Mouse (Mus musculus) liver, embryonic 16.5 days (tissue): ENCODE data around the gene Carf. TPM values are rescaled to one million over a fixed set of nuclear protein-coding genes. Genes with fewer than 3 reads are reported as not detected.

ENCODE experiments used
- ATAC-seq: fragments of 200-750 bp; cut with Nextera tagmentation; 2 replicates; pipeline ENCODE4 v1.8.0; 2017; ENCODE audit warnings: low read depth, mild to moderate bottlenecking, moderate number of reproducible peaks, moderate library complexity
- H3K27ac ChIP-seq: fragments of 300-500 bp; sonication (generic); 2 replicates; pipeline ENCODE4 v1.5.1; 2014; ENCODE audit warnings: mild to moderate bottlenecking, low read length
- H3K27me3 ChIP-seq: fragments of 300-500 bp; sonication (generic); 2 replicates; pipeline ENCODE4 v1.6.1; 2014; ENCODE audit warnings: low read depth, low read length, mixed read lengths; ENCODE audit not compliant: control insufficient read depth, insufficient read depth
- H3K36me3 ChIP-seq: fragments of 300-500 bp; sonication (generic); 2 replicates; pipeline ENCODE4 v1.6.1; 2014; ENCODE audit warnings: mild to moderate bottlenecking; ENCODE audit not compliant: control insufficient read depth, insufficient read depth
- H3K4me1 ChIP-seq: fragments of 300-500 bp; sonication (generic); 2 replicates; pipeline ENCODE4 v1.6.1; 2014; ENCODE audit warnings: low read depth, low read length, mixed read lengths; ENCODE audit not compliant: control insufficient read depth
- H3K4me2 ChIP-seq: fragments of 300-500 bp; sonication (generic); 2 replicates; pipeline ENCODE4 v1.6.1; 2014; ENCODE audit warnings: low read depth, low read length, mixed read lengths
- H3K4me3 ChIP-seq: fragments of 300-500 bp; sonication (generic); 2 replicates; pipeline ENCODE4 v1.5.1; 2014; ENCODE audit warnings: low read depth, mild to moderate bottlenecking, low read length
- H3K9ac ChIP-seq: fragments of 300-500 bp; sonication (generic); 2 replicates; pipeline ENCODE4 v1.6.1; 2014; ENCODE audit warnings: low read depth, low read length
- H3K9me3 ChIP-seq: fragments of 300-500 bp; sonication (generic); replicated peaks from 2 replicates; pipeline ENCODE4 v1.6.1; 2016; ENCODE audit warnings: low read length; ENCODE audit not compliant: control insufficient read depth
- WGBS: fragments of 180-500 bp; shearing (Covaris S2); extraction: QIAGEN DNeasy Blood & Tissue Kit; methylation state at CpG from one replicate; pipeline ENCODE4 v1.1.7; 2014; ENCODE audit not compliant: insufficient replicate concordance; 5-methylcytosine and 5-hydroxymethylcytosine counted together
- polyA plus RNA-seq: library from polyadenylated mRNA; unstranded; fragments of >200 nt; fragmentation: Nextera tagmentation; extraction: Ambion mirVana; gene quantifications from 2 replicates; pipeline ENCODE4 v1.2.1, GENCODE M21; 2015

The Carf gene
- polyA plus RNA-seq, 1 experiment from 2014 or later: 1.9 TPM

- peak overlapping the region; percentile 88 for H3K4me2 ChIP-seq
- H3K4me3 ChIP-seq: peak overlapping the region; percentile 94
- H3K27me3 ChIP-seq: no peaks in the 10 kb centered on the region
- peak; percentile 71 for ATAC-seq
- peak overlapping the region; percentile 97 for H3K9ac ChIP-seq
- peaks cover 4% of the 10 kb centered on the region for H3K4me1 ChIP-seq
- H3K27ac ChIP-seq: peak overlapping the region; percentile 98
- peaks cover 3% of the 10 kb centered on the region; the same call in 1 of the 2 replicates for H3K36me3 ChIP-seq
- H3K9me3 ChIP-seq: no peaks in the 10 kb centered on the region
- WGBS: under 1% methylated on average over 25 of the region's 25 CpGs
Observed at GRCm38 (mm10) chr1:60097277-60098023, 597 bp upstream of the Carf start.

DNA sequence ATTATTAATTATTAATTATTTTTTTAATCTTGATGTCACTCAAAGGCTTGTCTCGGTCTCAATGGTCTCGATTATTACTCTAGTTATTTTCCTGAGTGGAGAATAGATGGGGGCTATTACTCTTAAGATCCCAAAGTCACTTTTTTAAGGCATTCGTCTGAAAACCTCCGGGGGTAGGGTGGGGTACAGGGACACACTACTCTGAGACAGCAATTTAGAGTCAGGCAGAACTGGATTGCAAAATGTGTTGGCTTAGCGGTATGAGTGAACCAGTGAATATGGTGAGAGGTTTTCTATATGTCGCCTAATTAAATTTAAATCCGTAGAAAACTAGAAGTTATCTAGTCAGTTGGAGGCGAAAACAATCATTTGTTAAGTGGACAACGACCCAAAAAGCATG is 792 bp downstream of the Carf start:
- Histone ChIP-seq H3K4me2 (peak overlapping the region; percentile 88), H3K9me3 (no peaks in the 10 kb centered on the region), H3K4me3 (peak overlapping the region; percentile 94), H3K27me3 (no peaks in the 10 kb centered on the region), H3K9ac (peak overlapping the region; percentile 97), H3K4me1 (peaks cover 4% of the 10 kb centered on the region), H3K27ac (peak overlapping the region; percentile 98), H3K36me3 (peaks cover 3% of the 10 kb centered on the region; the same call in 1 of the 2 replicates)
- WGBS: 8% methylated on average over 9 of the region's 9 CpGs
- ATAC-seq: no peak

- H3K4me2 ChIP-seq: no peak overlapping the region
- no peaks in the 10 kb centered on the region for H3K4me1 ChIP-seq
- no peaks in the 10 kb centered on the region for H3K9me3 ChIP-seq
- no peaks in the 10 kb centered on the region; the same call in 1 of the 2 replicates for H3K36me3 ChIP-seq
- no peak overlapping the region for H3K4me3 ChIP-seq
- ATAC-seq: no peak
- H3K27ac ChIP-seq: no peak overlapping the region
- H3K27me3 ChIP-seq: no peaks in the 10 kb centered on the region
- no peak overlapping the region for H3K9ac ChIP-seq
- WGBS: 89% methylated on average over 1 of the region's 1 CpGs
Observed at GRCm38 (mm10) chr1:60104582-60104981, 6.5 kb downstream of the Carf start.

- no peaks in the 10 kb centered on the region for H3K36me3 ChIP-seq
- H3K27me3 ChIP-seq: no peaks in the 10 kb centered on the region
- no peak for ATAC-seq
- 76% methylated on average over 7 of the region's 7 CpGs for WGBS
- no peaks in the 10 kb centered on the region for H3K9me3 ChIP-seq
- H3K4me2 ChIP-seq: no peak overlapping the region
- H3K4me1 ChIP-seq: no peaks in the 10 kb centered on the region
- H3K9ac ChIP-seq: no peak overlapping the region
- H3K4me3 ChIP-seq: no peak overlapping the region
- no peak overlapping the region for H3K27ac ChIP-seq
Observed at GRCm38 (mm10) chr1:60117721-60118455, 19.8 kb downstream of the Carf start.

DNA sequence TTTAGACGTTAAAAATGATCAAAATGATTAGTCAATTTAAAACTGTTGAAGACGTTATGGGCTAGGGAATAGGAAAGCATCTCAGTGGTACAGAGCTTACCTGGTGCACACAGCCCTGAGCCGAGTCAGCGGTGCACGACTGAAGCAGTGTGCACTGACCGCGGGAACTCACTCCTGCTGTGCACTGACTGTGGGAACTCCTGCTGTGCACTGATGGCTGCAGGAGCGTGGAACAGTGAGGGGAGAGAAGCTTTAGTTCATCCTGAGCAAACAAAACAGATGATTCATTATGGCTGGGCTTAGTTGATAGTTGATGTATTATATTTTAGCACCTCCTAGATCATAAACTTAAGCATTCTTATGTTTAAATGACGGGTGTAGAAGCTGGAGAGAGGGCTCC is 39.3 kb downstream of the Carf start:
- no peak overlapping the region for H3K4me3 ChIP-seq
- WGBS: 67% methylated on average over 9 of the region's 9 CpGs
- no peak for ATAC-seq
- no peak overlapping the region for H3K27ac ChIP-seq
- H3K4me2 ChIP-seq: no peak overlapping the region
- no peaks in the 10 kb centered on the region for H3K36me3 ChIP-seq
- no peaks in the 10 kb centered on the region for H3K27me3 ChIP-seq
- no peak overlapping the region for H3K9ac ChIP-seq
- no peaks in the 10 kb centered on the region for H3K9me3 ChIP-seq
- no peaks in the 10 kb centered on the region for H3K4me1 ChIP-seq

- Histone ChIP-seq H3K36me3 (no peaks in the 10 kb centered on the region), H3K9ac (no peak overlapping the region), H3K4me2 (no peak overlapping the region), H3K27ac (no peak overlapping the region), H3K9me3 (no peaks in the 10 kb centered on the region), H3K4me3 (no peak overlapping the region), H3K27me3 (no peaks in the 10 kb centered on the region), H3K4me1 (no peaks in the 10 kb centered on the region)
- WGBS: 63% methylated on average over 5 of the region's 5 CpGs
- no peak; the same call in 1 of the 2 replicates for ATAC-seq
Observed at GRCm38 (mm10) chr1:60152700-60153099, 54.7 kb downstream of the Carf start.

DNA sequence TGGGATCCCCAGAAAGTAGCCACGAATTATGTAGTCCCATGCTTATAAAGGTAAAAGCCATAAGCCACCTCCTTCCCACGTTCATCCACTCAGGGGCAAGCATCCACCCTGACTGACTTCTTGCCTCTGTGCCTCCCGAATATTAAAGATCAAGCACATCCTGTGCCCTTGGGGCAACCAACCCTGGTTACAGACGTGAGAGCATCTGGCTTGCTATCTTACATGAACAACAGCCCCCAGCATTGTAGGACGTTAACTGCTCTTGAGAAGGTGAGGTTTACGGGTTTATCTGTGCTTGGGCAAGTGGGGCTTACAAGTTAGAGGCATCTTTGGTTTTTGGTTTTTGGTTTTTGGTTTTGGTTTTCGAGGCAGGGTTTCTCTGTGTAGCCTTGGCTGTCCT is 58.6 kb downstream of the Carf start:
- Histone ChIP-seq H3K36me3 (no peaks in the 10 kb centered on the region), H3K9ac (no peak overlapping the region), H3K27me3 (no peaks in the 10 kb centered on the region), H3K4me1 (no peaks in the 10 kb centered on the region), H3K9me3 (no peaks in the 10 kb centered on the region), H3K27ac (no peak overlapping the region), H3K4me2 (no peak overlapping the region), H3K4me3 (no peak overlapping the region)
- 49% methylated on average over 7 of the region's 7 CpGs for WGBS
- no peak for ATAC-seq

DNA sequence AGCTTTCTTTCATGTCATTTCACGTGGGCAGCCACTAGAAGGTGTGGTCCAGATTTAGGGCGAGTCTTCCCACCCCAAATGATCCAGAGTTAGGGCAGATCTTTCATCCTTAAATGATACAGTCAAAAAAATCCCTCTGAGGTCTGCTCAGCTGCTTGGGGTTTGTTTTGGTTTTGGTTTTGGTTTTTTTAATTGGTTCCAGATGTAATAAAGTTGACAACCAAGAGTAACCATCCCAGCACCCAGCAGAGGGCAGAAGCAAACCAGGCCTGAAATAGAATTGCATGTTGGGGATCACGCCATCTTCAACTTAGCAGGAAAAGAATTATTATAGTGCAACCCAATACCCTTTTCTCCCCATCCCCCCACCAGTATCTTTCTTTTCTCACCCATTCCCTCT is 60.4 kb downstream of the Carf start:
- 31% methylated on average over 3 of the region's 3 CpGs for WGBS
- no peak overlapping the region for H3K4me2 ChIP-seq

DNA sequence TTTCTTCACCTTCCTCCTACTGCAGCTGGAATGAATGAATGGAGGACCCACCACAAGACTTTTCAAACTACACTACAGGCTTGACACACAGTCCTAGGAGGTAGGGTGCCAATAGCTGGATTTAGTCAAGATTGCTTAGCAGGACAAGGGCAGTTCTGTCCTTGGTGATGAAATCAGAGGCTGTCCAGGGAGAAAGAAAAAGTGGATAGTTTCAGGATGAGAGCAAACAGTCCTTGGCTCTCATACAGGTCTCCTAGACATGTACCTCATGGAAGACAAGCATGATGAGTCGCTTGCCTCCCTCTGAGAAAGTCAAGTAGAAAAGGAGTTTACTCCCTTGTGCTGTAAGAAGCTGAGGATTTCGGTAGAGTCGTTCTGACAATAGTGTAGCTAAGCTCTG is 65.6 kb downstream of the Carf start:
- Histone ChIP-seq H3K4me2 (no peak overlapping the region), H3K36me3 (no peaks in the 10 kb centered on the region), H3K27ac (no peak overlapping the region), H3K9me3 (no peaks in the 10 kb centered on the region), H3K4me1 (no peaks in the 10 kb centered on the region), H3K9ac (no peak overlapping the region), H3K27me3 (no peaks in the 10 kb centered on the region), H3K4me3 (no peak overlapping the region)
- WGBS: 68% methylated on average over 3 of the region's 3 CpGs
- no peak for ATAC-seq

More for the DNA sequence above, 60.4 kb downstream of the Carf start:
- no peak overlapping the region for H3K9ac ChIP-seq
- H3K9me3 ChIP-seq: no peaks in the 10 kb centered on the region
- no peak for ATAC-seq
- no peaks in the 10 kb centered on the region for H3K27me3 ChIP-seq
- H3K4me3 ChIP-seq: no peak overlapping the region
- H3K36me3 ChIP-seq: no peaks in the 10 kb centered on the region
- H3K27ac ChIP-seq: no peak overlapping the region
- H3K4me1 ChIP-seq: no peaks in the 10 kb centered on the region
